Mouse (Mus musculus) cortical plate, adult 2 months (tissue): ENCODE data around the gene Zfp879.

Source experiments
- CTCF ChIP-seq: fragments of 200-500 bp; IDR thresholded peaks from 2 replicates; pipeline ENCODE4 v1.5.1; 2011; ENCODE audit warnings: mild to moderate bottlenecking, control low read depth, low read length; ENCODE audit not compliant: insufficient read depth; ENCODE audit errors: extremely low read depth
- POLR2A ChIP-seq: fragments of 200-500 bp; IDR thresholded peaks from 2 replicates; pipeline ENCODE4 v1.6.1; 2011; ENCODE audit warnings: mild to moderate bottlenecking, low read length, control low read depth; ENCODE audit not compliant: insufficient read depth; ENCODE audit errors: extremely low read depth

GRCm38 (mm10) chr11:50849310-50849709 lies 8.0 kb upstream of the Zfp879 start:
- no peak for TF ChIP-seq POLR2A
- no peak for TF ChIP-seq CTCF
